Mouse (Mus musculus): Measurements from ENCODE around the gene Adad2. TPM values are rescaled to one million over a fixed set of nuclear protein-coding genes. Genes with fewer than 3 reads are reported as not detected.

The Adad2 gene
- total RNA-seq, 2 experiments from 2014 or later, result not detected

GRCm38 (mm10) chr8:119615096-119615495 lies 2.5 kb downstream of the Adad2 start:
- ATAC-seq (replicated peaks; ENCODE audit: low FRiP score, poor library complexity, severe bottlenecking), result no peak

- no peak for ATAC-seq (replicated peaks; ENCODE audit: low FRiP score, poor library complexity, severe bottlenecking)
These were observed 3.8 kb downstream of the Adad2 start for GRCm38 (mm10) chr8:119616358-119616757.

- ATAC-seq (replicated peaks; ENCODE audit: low FRiP score, poor library complexity, severe bottlenecking), result no peak
These were observed 4.3 kb downstream of the Adad2 start for GRCm38 (mm10) chr8:119616811-119617210.

- ATAC-seq (replicated peaks; ENCODE audit: low FRiP score, poor library complexity, severe bottlenecking), result no peak
These were observed 5.0 kb downstream of the Adad2 start for GRCm38 (mm10) chr8:119617586-119617985.

GRCm38 (mm10) chr8:119618887-119619286 lies 6.3 kb downstream of the Adad2 start:
- no peak for ATAC-seq (replicated peaks; ENCODE audit: low FRiP score, poor library complexity, severe bottlenecking)

- no peak for ATAC-seq (replicated peaks; ENCODE audit: low FRiP score, poor library complexity, severe bottlenecking)
These were observed 7.7 kb downstream of the Adad2 start for GRCm38 (mm10) chr8:119620116-119620840.

GRCm38 (mm10) chr8:119620848-119621465 lies 8.4 kb downstream of the Adad2 start:
- ATAC-seq (replicated peaks; ENCODE audit: low FRiP score, poor library complexity, severe bottlenecking), result no peak

GRCm38 (mm10) chr8:119622555-119622954 lies 10.0 kb downstream of the Adad2 start:
- no peak for ATAC-seq (replicated peaks; ENCODE audit: low FRiP score, poor library complexity, severe bottlenecking)

- ATAC-seq (replicated peaks; ENCODE audit: low FRiP score, poor library complexity, severe bottlenecking), result no peak
These were observed 10.5 kb downstream of the Adad2 start for GRCm38 (mm10) chr8:119623061-119623460.

GRCm38 (mm10) chr8:119623744-119624143 lies 11.2 kb downstream of the Adad2 start:
- ATAC-seq (replicated peaks; ENCODE audit: low FRiP score, poor library complexity, severe bottlenecking), result no peak

GRCm38 (mm10) chr8:119624916-119625315 lies 12.4 kb downstream of the Adad2 start:
- ATAC-seq (replicated peaks; ENCODE audit: low FRiP score, poor library complexity, severe bottlenecking), result no peak

- ATAC-seq (replicated peaks; ENCODE audit: low FRiP score, poor library complexity, severe bottlenecking), result no peak
These were observed 13.2 kb downstream of the Adad2 start for GRCm38 (mm10) chr8:119625788-119626187.

- no peak for ATAC-seq (replicated peaks; ENCODE audit: low FRiP score, poor library complexity, severe bottlenecking)
These were observed 14.7 kb downstream of the Adad2 start for GRCm38 (mm10) chr8:119627199-119627598.

GRCm38 (mm10) chr8:119627613-119628359 lies 15.2 kb downstream of the Adad2 start:
- no peak for ATAC-seq (replicated peaks; ENCODE audit: low FRiP score, poor library complexity, severe bottlenecking)

- ATAC-seq (replicated peaks; ENCODE audit: low FRiP score, poor library complexity, severe bottlenecking), result no peak
These were observed 18.3 kb downstream of the Adad2 start for GRCm38 (mm10) chr8:119630841-119631240.

GRCm38 (mm10) chr8:119632246-119632645 lies 19.7 kb downstream of the Adad2 start:
- ATAC-seq (replicated peaks; ENCODE audit: low FRiP score, poor library complexity, severe bottlenecking), result no peak

- no peak for ATAC-seq (replicated peaks; ENCODE audit: low FRiP score, poor library complexity, severe bottlenecking)
These were observed 20.4 kb downstream of the Adad2 start for GRCm38 (mm10) chr8:119632909-119633308.

GRCm38 (mm10) chr8:119634616-119635336 lies 22.2 kb downstream of the Adad2 start:
- no peak for ATAC-seq (replicated peaks; ENCODE audit: low FRiP score, poor library complexity, severe bottlenecking)

GRCm38 (mm10) chr8:119635378-119635777 lies 22.8 kb downstream of the Adad2 start, which contains the start of gene Kcng4:
Gene Kcng4, minus strand, starts transcription at chr8:119635680.
- ATAC-seq (replicated peaks; ENCODE audit: low FRiP score, poor library complexity, severe bottlenecking), result no peak

- ATAC-seq (replicated peaks; ENCODE audit: low FRiP score, poor library complexity, severe bottlenecking), result no peak
These were observed 23.4 kb downstream of the Adad2 start for GRCm38 (mm10) chr8:119635958-119636357.

Data from erythroblast, adult 5-6 weeks (primary cell).